Mouse (Mus musculus) lung, adult 10 weeks (tissue): ENCODE results near the gene Scn1a. TPM values are rescaled to one million over a fixed set of nuclear protein-coding genes. Genes with fewer than 3 reads are reported as not detected.

Experiments
- polyA plus RNA-seq: library from polyadenylated mRNA; stranded (reverse); fragments of 350-450 nt; fragmentation: Illumina TruSeq; extraction: RNeasy Lipid Tissue Mini Kit (QIAGEN cat#74804); gene quantifications from one replicate; pipeline ENCODE4 v1.2.3, GENCODE M21; 2014; ENCODE audit warnings: low read depth, low replicate concordance; ENCODE audit not compliant: insufficient read depth

The Scn1a gene
- not detected for polyA plus RNA-seq

DNA sequence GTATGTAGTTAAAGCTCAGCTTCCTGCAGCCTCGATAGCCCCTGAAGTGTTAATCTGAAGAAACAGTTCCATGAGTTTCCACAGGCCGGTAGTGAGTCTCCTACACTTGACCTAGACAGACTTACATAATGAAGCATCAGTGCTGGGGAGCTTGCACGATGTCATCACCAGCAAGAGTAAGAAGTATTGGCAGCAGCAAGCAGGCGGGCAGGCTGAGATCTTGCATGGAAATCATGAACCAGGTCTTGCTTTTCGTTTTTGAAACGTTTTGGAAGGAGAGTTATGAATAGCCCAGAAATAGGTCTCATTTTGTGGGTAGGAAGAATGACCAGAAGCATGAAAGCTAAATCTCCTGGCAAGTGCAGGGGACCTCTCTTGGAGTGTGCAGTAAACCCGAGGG is at the start of gene Scn1a:
Gene Scn1a, minus strand, starts transcription at position 130 of the 400 bp plus-strand sequence.

DNA sequence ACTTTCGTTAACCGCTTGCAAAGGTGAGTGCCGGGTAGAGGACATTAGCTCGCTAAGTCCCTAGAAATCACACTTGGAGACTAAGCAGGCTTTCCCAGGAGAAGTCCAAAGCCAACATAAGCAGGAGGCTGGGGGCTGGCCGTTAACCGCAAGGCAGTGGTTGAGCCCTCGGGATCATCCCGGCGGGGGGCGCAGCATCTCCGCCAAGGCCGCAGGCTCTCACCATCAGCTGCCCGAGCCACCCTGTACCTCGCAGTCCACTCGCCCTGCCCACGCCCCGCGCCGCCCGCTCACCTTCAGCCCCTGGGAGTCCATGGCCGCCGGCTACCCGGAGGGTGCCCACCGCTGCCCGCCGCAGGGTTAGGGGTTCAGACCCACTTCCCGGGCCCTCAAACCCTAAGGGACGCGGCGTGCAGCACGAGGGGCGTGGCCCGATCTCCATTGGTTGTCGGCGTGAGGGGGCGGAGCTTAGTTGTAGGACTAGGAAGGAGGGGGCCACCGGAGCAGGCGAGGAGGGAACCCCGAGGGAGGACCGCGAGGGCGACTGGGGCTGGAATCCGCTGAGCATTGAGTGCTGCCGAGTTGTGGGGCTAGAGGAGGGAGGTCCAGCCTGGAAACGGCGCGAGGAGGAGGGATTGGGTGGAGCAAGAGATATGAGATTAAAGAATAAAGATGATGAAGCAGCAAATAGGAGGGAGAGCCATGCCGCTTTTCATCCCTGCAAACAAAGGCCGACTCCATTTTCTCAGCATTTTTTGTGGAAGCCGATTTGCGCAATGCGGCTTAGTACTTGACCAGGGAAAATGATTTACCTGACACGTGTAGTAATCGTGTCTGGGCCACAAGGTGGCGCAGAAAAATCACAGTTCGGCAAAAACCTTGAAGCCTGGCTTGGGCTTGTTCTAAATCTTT is 184.2 kb downstream of the Scn1a start, which contains the start of gene Ttc21b:
Gene Ttc21b, minus strand, starts transcription at position 398 of the 912 bp plus-strand sequence.

Other genes with a start within 250 kb of the Scn1a start
- 3.7 TPM for gene Ttc21b, start 184.2 kb downstream of the Scn1a start, polyA plus RNA-seq
- gene Scn9a, start 194.1 kb upstream of the Scn1a start, polyA plus RNA-seq = not detected